Mouse (Mus musculus) limb, embryonic 13.5 days (tissue): ENCODE data around the gene Abcb9. TPM values are rescaled to one million over a fixed set of nuclear protein-coding genes. Genes with fewer than 3 reads are reported as not detected.

Experiments
- ATAC-seq: fragments of 200-750 bp; cut with Nextera tagmentation; 2 replicates; pipeline ENCODE4 v1.8.0; 2017; ENCODE audit warnings: low read depth, moderate number of reproducible peaks, moderate TSS enrichment; ENCODE audit not compliant: low FRiP score
- H3K27ac ChIP-seq: fragments of 300-500 bp; sonication (generic); 2 replicates; pipeline ENCODE4 v1.5.1; 2015; ENCODE audit warnings: inconsistent platforms, mild to moderate bottlenecking, moderate library complexity
- H3K27me3 ChIP-seq: fragments of 300-500 bp; sonication (generic); 2 replicates; pipeline ENCODE4 v1.6.1; 2015; ENCODE audit warnings: mild to moderate bottlenecking, inconsistent platforms
- H3K36me3 ChIP-seq: fragments of 300-500 bp; sonication (generic); 2 replicates; pipeline ENCODE4 v1.6.1; 2015; ENCODE audit warnings: inconsistent platforms, mild to moderate bottlenecking, moderate library complexity
- H3K4me1 ChIP-seq: fragments of 300-500 bp; sonication (generic); 2 replicates; pipeline ENCODE4 v1.6.1; 2015; ENCODE audit warnings: inconsistent platforms
- H3K4me2 ChIP-seq: fragments of 300-500 bp; sonication (generic); replicated peaks from 2 replicates; pipeline ENCODE4 v1.6.1; 2015; ENCODE audit warnings: inconsistent platforms, mild to moderate bottlenecking, moderate library complexity
- H3K4me3 ChIP-seq: fragments of 300-500 bp; sonication (generic); 2 replicates; pipeline ENCODE4 v1.5.1; 2015; ENCODE audit warnings: moderate library complexity, mild to moderate bottlenecking, inconsistent platforms
- H3K9ac ChIP-seq: fragments of 300-500 bp; sonication (generic); 2 replicates; pipeline ENCODE4 v1.6.1; 2015; ENCODE audit warnings: mild to moderate bottlenecking, inconsistent platforms
- H3K9me3 ChIP-seq: fragments of 300-500 bp; sonication (generic); 2 replicates; pipeline ENCODE4 v1.6.1; 2016; ENCODE audit warnings: inconsistent platforms
- WGBS: fragments of 180-500 bp; shearing (Covaris S2); methylation state at CpG from one replicate; pipeline ENCODE4 v1.1.7; 2015; 5-methylcytosine and 5-hydroxymethylcytosine counted together
- polyA plus RNA-seq: library from polyadenylated mRNA; unstranded; fragments of >200 nt; fragmentation: Nextera tagmentation; extraction: Ambion mirVana; gene quantifications from 2 replicates; pipeline ENCODE4 v1.2.1, GENCODE M21; 2015

The Abcb9 gene
- 2.9 and 3.0 TPM in 2 replicates for polyA plus RNA-seq

- Histone ChIP-seq H3K9ac (peak within 1 kb of the TSS; percentile 65), H3K9me3 (0 out of 2 replicates have a peak, but pooled peaks cover 4% of the 10 kb centered on the region), H3K4me3 (peak within 1 kb of the TSS; percentile 43), H3K36me3 (no peaks in the 10 kb centered on the region), H3K4me2 (peak within 1 kb of the TSS; percentile 70), H3K27me3 (peaks cover 41% of the 10 kb centered on the region), H3K27ac (no peak within 1 kb of the TSS), H3K4me1 (peaks cover 10% of the 10 kb centered on the region)
- peak; percentile 84; the same call in 1 of the 2 replicates for ATAC-seq
- 3% methylated on average over 42 of the region's 42 CpGs for WGBS
These were observed at the start of gene Abcb9 for GRCm38 (mm10) chr5:124095596-124096232. Gene Abcb9 (minus strand): TSS chr5:124095798.

GRCm38 (mm10) chr5:124138066-124138465 lies 42.5 kb upstream of the Abcb9 start:
- ATAC-seq = no peak
- H3K36me3 ChIP-seq = peaks cover 31% of the 10 kb centered on the region

GRCm38 (mm10) chr5:124134261-124134660 lies 38.7 kb upstream of the Abcb9 start:
- peaks cover 45% of the 10 kb centered on the region for H3K36me3 ChIP-seq
- WGBS = 92% methylated on average over 5 of the region's 5 CpGs
- no peak overlapping the region for H3K9ac ChIP-seq
- no peak overlapping the region for H3K27ac ChIP-seq
- no peaks in the 10 kb centered on the region for H3K4me1 ChIP-seq
- H3K4me2 ChIP-seq = no peak overlapping the region
- ATAC-seq = no peak
- H3K27me3 ChIP-seq = no peaks in the 10 kb centered on the region
- H3K9me3 ChIP-seq = no peaks in the 10 kb centered on the region
- H3K4me3 ChIP-seq = no peak overlapping the region

More at GRCm38 (mm10) chr5:124138066-124138465, 42.5 kb upstream of the Abcb9 start:
- no peaks in the 10 kb centered on the region for H3K27me3 ChIP-seq
- no peak overlapping the region for H3K9ac ChIP-seq
- WGBS = 76% methylated on average over 7 of the region's 7 CpGs
- H3K4me3 ChIP-seq = no peak overlapping the region
- no peak overlapping the region for H3K4me2 ChIP-seq
- H3K9me3 ChIP-seq = no peaks in the 10 kb centered on the region
- no peak overlapping the region for H3K27ac ChIP-seq
- H3K4me1 ChIP-seq = no peaks in the 10 kb centered on the region

GRCm38 (mm10) chr5:124125093-124125492 lies 29.5 kb upstream of the Abcb9 start:
- Histone ChIP-seq H3K4me1 (no peaks in the 10 kb centered on the region), H3K27me3 (no peaks in the 10 kb centered on the region), H3K9ac (no peak overlapping the region), H3K27ac (no peak overlapping the region), H3K4me2 (no peak overlapping the region), H3K36me3 (peaks cover 94% of the 10 kb centered on the region), H3K4me3 (no peak overlapping the region), H3K9me3 (no peaks in the 10 kb centered on the region)
- WGBS = 89% methylated on average over 11 of the region's 11 CpGs
- no peak for ATAC-seq

- no peaks in the 10 kb centered on the region for H3K9me3 ChIP-seq
- peaks cover 9% of the 10 kb centered on the region for H3K4me1 ChIP-seq
- no peak overlapping the region for H3K4me3 ChIP-seq
- no peak overlapping the region for H3K9ac ChIP-seq
- 88% methylated on average over 18 of the region's 18 CpGs for WGBS
- H3K4me2 ChIP-seq = no peak overlapping the region
- ATAC-seq = no peak
- no peaks in the 10 kb centered on the region for H3K27me3 ChIP-seq
- H3K27ac ChIP-seq = no peak overlapping the region
- peaks cover 95% of the 10 kb centered on the region for H3K36me3 ChIP-seq
These were observed 26.8 kb upstream of the Abcb9 start for GRCm38 (mm10) chr5:124122357-124122756.

GRCm38 (mm10) chr5:124119204-124119603 lies 23.6 kb upstream of the Abcb9 start:
- H3K27ac ChIP-seq = no peak overlapping the region
- no peaks in the 10 kb centered on the region for H3K9me3 ChIP-seq
- no peak for ATAC-seq
- H3K4me1 ChIP-seq = peaks cover 19% of the 10 kb centered on the region
- no peak overlapping the region for H3K4me2 ChIP-seq
- peaks cover 75% of the 10 kb centered on the region for H3K36me3 ChIP-seq
- no peak overlapping the region for H3K9ac ChIP-seq
- no peaks in the 10 kb centered on the region for H3K27me3 ChIP-seq
- H3K4me3 ChIP-seq = no peak overlapping the region
- WGBS = 77% methylated on average over 5 of the region's 5 CpGs

GRCm38 (mm10) chr5:124115990-124116845 lies 20.6 kb upstream of the Abcb9 start, which contains the start of gene Arl6ip4:
Gene Arl6ip4 (plus strand): TSS chr5:124116089.
- Histone ChIP-seq H3K4me2 (peak within 1 kb of the TSS; percentile 98), H3K27me3 (no peaks in the 10 kb centered on the region)
- no peak for ATAC-seq

GRCm38 (mm10) chr5:124115531-124115930 lies 19.9 kb upstream of the Abcb9 start:
- Histone ChIP-seq H3K9ac (peak overlapping the region; percentile 94), H3K4me2 (peak overlapping the region; percentile 98), H3K27ac (no peak overlapping the region), H3K4me1 (peaks cover 36% of the 10 kb centered on the region), H3K36me3 (peaks cover 40% of the 10 kb centered on the region), H3K4me3 (peak overlapping the region; percentile 91), H3K9me3 (no peaks in the 10 kb centered on the region), H3K27me3 (no peaks in the 10 kb centered on the region)
- ATAC-seq = no peak
- WGBS = 25% methylated on average over 7 of the region's 7 CpGs

More at GRCm38 (mm10) chr5:124115990-124116845, 20.6 kb upstream of the Abcb9 start, which contains the start of gene Arl6ip4:
- peak within 1 kb of the TSS; percentile 91 for H3K4me3 ChIP-seq
- peaks cover 31% of the 10 kb centered on the region for H3K4me1 ChIP-seq
- H3K9me3 ChIP-seq = no peaks in the 10 kb centered on the region
- peaks cover 47% of the 10 kb centered on the region for H3K36me3 ChIP-seq
- peak within 1 kb of the TSS; percentile 94 for H3K9ac ChIP-seq
- under 1% methylated on average over 64 of the region's 64 CpGs for WGBS
- peak within 1 kb of the TSS; percentile 81; the same call in 1 of the 2 replicates for H3K27ac ChIP-seq

- peaks cover 29% of the 10 kb centered on the region for H3K36me3 ChIP-seq
- H3K4me3 ChIP-seq = no peak overlapping the region
- no peaks in the 10 kb centered on the region for H3K27me3 ChIP-seq
- H3K9ac ChIP-seq = no peak overlapping the region
- no peaks in the 10 kb centered on the region for H3K9me3 ChIP-seq
- ATAC-seq = no peak
- no peak overlapping the region for H3K4me2 ChIP-seq
- WGBS = 88% methylated on average over 24 of the region's 24 CpGs
- peaks cover 36% of the 10 kb centered on the region for H3K4me1 ChIP-seq
- no peak overlapping the region for H3K27ac ChIP-seq
These were observed 18.9 kb upstream of the Abcb9 start for GRCm38 (mm10) chr5:124114276-124115025.

- peaks cover 15% of the 10 kb centered on the region for H3K36me3 ChIP-seq
- peak overlapping the region; percentile 82 for H3K4me3 ChIP-seq
- 12% methylated on average over 14 of the region's 14 CpGs for WGBS
- H3K4me1 ChIP-seq = peaks cover 33% of the 10 kb centered on the region
- no peak overlapping the region for H3K27ac ChIP-seq
- no peaks in the 10 kb centered on the region for H3K27me3 ChIP-seq
- ATAC-seq = no peak
- peak overlapping the region; percentile 91 for H3K4me2 ChIP-seq
- no peaks in the 10 kb centered on the region for H3K9me3 ChIP-seq
- H3K9ac ChIP-seq = peak overlapping the region; percentile 78
These were observed 17.4 kb upstream of the Abcb9 start for GRCm38 (mm10) chr5:124113030-124113429.

- WGBS = 4% methylated on average over 18 of the region's 18 CpGs
- Histone ChIP-seq H3K36me3 (peaks cover 10% of the 10 kb centered on the region), H3K4me2 (peak overlapping the region; percentile 91), H3K4me1 (peaks cover 28% of the 10 kb centered on the region), H3K27ac (peak overlapping the region; percentile 35; the same call in 1 of the 2 replicates), H3K9me3 (no peaks in the 10 kb centered on the region), H3K9ac (peak overlapping the region; percentile 78), H3K4me3 (peak overlapping the region; percentile 82), H3K27me3 (no peaks in the 10 kb centered on the region)
- no peak for ATAC-seq
These were observed 16.9 kb upstream of the Abcb9 start for GRCm38 (mm10) chr5:124112531-124112930.
